ENCODE assay signal across 10 mouse cellular contexts in genomic region chr7:84328770-84329169, GRCm38 (mm10).
DNase-seq lines count a peak whose midpoint lies in the region; ATAC-seq and TF ChIP-seq lines count a peak whose summit lies in the region.
"Had no signal": no experiment of that assay in that cellular context is flagged by ENCODE, and none has a peak within 500 bp of the region (broad histone marks: within the 10 kb centered on the region; RNA-seq: fewer than 3 reads in every experiment).

No protein-coding gene starts in this region.

- H3K4me1 ChIP-seq in forebrain, embryonic 13.5 days: peaks cover 57% of the 10 kb centered on the region
- H3K4me1 ChIP-seq in midbrain, embryonic 15.5 days: peaks cover 22% of the 10 kb centered on the region; the same call in 1 of the 2 replicates

- H3K4me3 ChIP-seq in left cerebral cortex, adult 2 months: no peak overlapping the region
- no peak overlapping the region for H3K4me3 ChIP-seq in forebrain, embryonic 13.5 days
- H3K4me3 ChIP-seq in midbrain, embryonic 15.5 days: no peak overlapping the region
- no peak overlapping the region for H3K4me3 ChIP-seq in gastrocnemius, adult 2 months
- H3K4me3 ChIP-seq: limb, embryonic 13.5 days; myocyte had no signal

- no peak overlapping the region for H3K9ac ChIP-seq in forebrain, embryonic 13.5 days
- no peak overlapping the region for H3K9ac ChIP-seq in midbrain, embryonic 15.5 days
- H3K9ac ChIP-seq: limb, embryonic 13.5 days had no signal

- ATAC-seq in forebrain, embryonic 13.5 days: peak; percentile 89
- ATAC-seq in midbrain, embryonic 15.5 days (replicated peaks): 0 out of 2 replicates have a peak, but pooled peaks have one; percentile 38
- ATAC-seq in erythroid progenitor cell, adult 5-6 weeks (replicated peaks; ENCODE audit: low FRiP score, poor library complexity, severe bottlenecking): no peak

- intact Hi-C loops in left cerebral cortex, postnatal 4 days (cut with DNase I): no loop called here
- intact Hi-C loops in left cerebral cortex, adult 2 months (cut with DNase I): no loop called here
- intact Hi-C loops in gastrocnemius, adult 2 months (cut with DNase I): no loop called here

- no peaks in the 10 kb centered on the region for H3K27me3 ChIP-seq in forebrain, embryonic 13.5 days
- H3K27me3 ChIP-seq in midbrain, embryonic 15.5 days (replicated peaks): no peaks in the 10 kb centered on the region

- peak overlapping the region; percentile 20 for H3K4me2 ChIP-seq in forebrain, embryonic 13.5 days
- H3K4me2 ChIP-seq in midbrain, embryonic 15.5 days: no peak overlapping the region
- H3K4me2 ChIP-seq: limb, embryonic 13.5 days had no signal

- no peaks in the 10 kb centered on the region for H3K9me3 ChIP-seq in forebrain, embryonic 13.5 days (replicated peaks)
- H3K9me3 ChIP-seq in midbrain, embryonic 15.5 days: no peaks in the 10 kb centered on the region
- H3K9me3 ChIP-seq: limb, embryonic 13.5 days had no signal

- TF ChIP-seq CTCF in left cerebral cortex, adult 2 months (IDR thresholded peaks at IDR 0.05): no peak
- TF ChIP-seq CTCF in gastrocnemius, adult 2 months (IDR thresholded peaks at IDR 0.05): no peak

- WGBS in forebrain, embryonic 13.5 days: 33% methylated on average over 1 of the region's 1 CpGs
- WGBS in midbrain, embryonic 15.5 days: 45% methylated on average over 1 of the region's 1 CpGs

- H3K36me3 ChIP-seq in forebrain, embryonic 13.5 days (ENCODE audit: poor library complexity, severe bottlenecking): peaks cover 29% of the 10 kb centered on the region
- no peaks in the 10 kb centered on the region; the same call in 1 of the 2 replicates for H3K36me3 ChIP-seq in midbrain, embryonic 15.5 days (replicated peaks)

- peak; percentile 59 to 66 for DNase-seq in cerebellum, postnatal 14 days
- no peak for DNase-seq in cerebellum, adult 9-10 months
- DNase-seq in left cerebral cortex, postnatal 4 days: peak; percentile 70
- DNase-seq in left cerebral cortex, adult 2 months (ENCODE audit: extremely low spot score in 1 of 2, low spot score in 2 of 2): no peak
- DNase-seq in gastrocnemius, adult 2 months: no peak

- no peak overlapping the region; the same call in 1 of the 2 replicates for H3K27ac ChIP-seq in left cerebral cortex, adult 2 months
- peak overlapping the region; percentile 90 for H3K27ac ChIP-seq in forebrain, embryonic 13.5 days
- peak overlapping the region; percentile 34; the same call in 1 of the 2 replicates for H3K27ac ChIP-seq in midbrain, embryonic 15.5 days
- no peak overlapping the region for H3K27ac ChIP-seq in gastrocnemius, adult 2 months
- H3K27ac ChIP-seq: limb, embryonic 13.5 days had no signal

Comparison
In these comparisons a context has a peak if more than half of its experiments do, and no peak if none do; other contexts are left out.
1. DNase-seq: peak in cerebellum, postnatal 14 days (2 of 2) and left cerebral cortex, postnatal 4 days (single experiment); none in cerebellum, adult 9-10 months (single experiment), left cerebral cortex, adult 2 months (0 of 2) and gastrocnemius, adult 2 months (single experiment).
2. H3K27ac ChIP-seq: peak in forebrain, embryonic 13.5 days (single experiment) and midbrain, embryonic 15.5 days (single experiment); none in left cerebral cortex, adult 2 months (single experiment) and gastrocnemius, adult 2 months (single experiment).